Mouse (Mus musculus): ENCODE data around the gene Atp5j2. TPM values are rescaled to one million over a fixed set of nuclear protein-coding genes. Genes with fewer than 3 reads are reported as not detected.

Gene Atp5j2
- polyA plus RNA-seq, 1 experiment from 2014 or later = 425 TPM

DNA sequence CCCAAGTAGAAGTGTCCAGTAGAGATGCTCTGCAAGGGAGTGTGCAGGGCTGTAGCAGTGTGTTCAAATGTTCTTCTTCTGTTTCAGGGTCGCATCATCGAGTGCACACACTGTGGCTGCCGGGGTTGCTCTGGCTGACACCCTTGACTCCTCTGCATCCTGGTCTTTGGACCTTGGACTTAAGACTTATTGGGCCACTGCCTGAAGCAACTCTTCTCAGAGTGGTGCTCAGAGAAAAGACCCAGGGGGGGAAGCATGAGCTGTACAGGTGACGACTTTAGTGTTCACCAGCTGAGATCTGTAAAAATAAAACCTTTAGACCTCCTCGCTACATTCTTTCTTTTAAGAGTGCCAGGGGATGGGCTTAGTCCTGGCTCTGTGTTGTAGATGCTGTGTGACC is 44.1 kb downstream of the Atp5j2 start:
- no peak for DNase-seq
- Histone ChIP-seq H3K4me3 (ENCODE audit: low read depth, low read length) (no peak overlapping the region), H3K36me3 (replicated peaks; ENCODE audit: insufficient read depth, low read length) (peaks cover 91% of the 10 kb centered on the region), H3K27me3 (ENCODE audit: insufficient read depth, low read length) (no peaks in the 10 kb centered on the region), H3K4me1 (ENCODE audit: insufficient read depth) (no peaks in the 10 kb centered on the region), H3K9ac (replicated peaks) (no peak overlapping the region), H3K4me2 (ENCODE audit: low read depth, low read length) (no peak overlapping the region), H3K9me3 (ENCODE audit: low read length) (no peaks in the 10 kb centered on the region), H3K27ac (ENCODE audit: low read depth) (no peak overlapping the region)
- TF ChIP-seq EP300 (IDR thresholded peaks at IDR 0.05; ENCODE audit: low read depth) (no peak), CTCF (IDR thresholded peaks at IDR 0.05; ENCODE audit: low read depth) (no peak)
- ATAC-seq = no peak
- 82% methylated on average over 5 of the region's 5 CpGs for WGBS (ENCODE audit: insufficient replicate concordance)

DNA sequence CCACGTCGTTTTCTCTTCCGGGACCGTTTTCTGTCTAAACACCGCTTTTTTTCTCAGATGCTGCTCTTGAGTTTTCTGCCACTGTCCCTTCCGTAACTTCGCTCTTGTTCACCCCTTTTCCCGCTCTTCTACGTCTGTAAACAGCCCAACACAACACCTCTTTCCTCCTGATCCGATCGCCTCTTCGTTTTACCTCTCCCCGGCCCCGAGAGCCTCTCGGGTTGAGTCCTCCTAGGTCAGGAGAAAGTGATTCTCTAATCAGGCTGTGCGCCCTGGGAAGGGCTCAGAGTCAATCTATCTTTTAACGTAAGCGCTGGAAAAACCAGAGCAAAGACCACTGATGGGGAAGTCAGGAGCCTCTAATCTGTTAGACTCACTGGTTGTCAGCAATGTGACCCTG is 51.3 kb downstream of the Atp5j2 start:
- ATAC-seq (peak; percentile 37), DNase-seq (no peak)
- WGBS (ENCODE audit: insufficient replicate concordance) = under 1% methylated on average over 18 of the region's 18 CpGs
- H3K9ac ChIP-seq (replicated peaks) = peak overlapping the region; percentile 89
- H3K36me3 ChIP-seq (replicated peaks; ENCODE audit: insufficient read depth, low read length) = peaks cover 47% of the 10 kb centered on the region
- TF ChIP-seq CTCF (IDR thresholded peaks at IDR 0.05; ENCODE audit: low read depth) (no peak), EP300 (IDR thresholded peaks at IDR 0.05; ENCODE audit: low read depth) (no peak)
- peak overlapping the region; percentile 93 for H3K27ac ChIP-seq (ENCODE audit: low read depth)
- no peaks in the 10 kb centered on the region for H3K9me3 ChIP-seq (ENCODE audit: low read length)
- H3K4me2 ChIP-seq (ENCODE audit: low read depth, low read length) = peak overlapping the region; percentile 91
- no peaks in the 10 kb centered on the region for H3K27me3 ChIP-seq (ENCODE audit: insufficient read depth, low read length)
- H3K4me1 ChIP-seq (ENCODE audit: insufficient read depth) = peaks cover 23% of the 10 kb centered on the region
- peak overlapping the region; percentile 84 for H3K4me3 ChIP-seq (ENCODE audit: low read depth, low read length)

DNA sequence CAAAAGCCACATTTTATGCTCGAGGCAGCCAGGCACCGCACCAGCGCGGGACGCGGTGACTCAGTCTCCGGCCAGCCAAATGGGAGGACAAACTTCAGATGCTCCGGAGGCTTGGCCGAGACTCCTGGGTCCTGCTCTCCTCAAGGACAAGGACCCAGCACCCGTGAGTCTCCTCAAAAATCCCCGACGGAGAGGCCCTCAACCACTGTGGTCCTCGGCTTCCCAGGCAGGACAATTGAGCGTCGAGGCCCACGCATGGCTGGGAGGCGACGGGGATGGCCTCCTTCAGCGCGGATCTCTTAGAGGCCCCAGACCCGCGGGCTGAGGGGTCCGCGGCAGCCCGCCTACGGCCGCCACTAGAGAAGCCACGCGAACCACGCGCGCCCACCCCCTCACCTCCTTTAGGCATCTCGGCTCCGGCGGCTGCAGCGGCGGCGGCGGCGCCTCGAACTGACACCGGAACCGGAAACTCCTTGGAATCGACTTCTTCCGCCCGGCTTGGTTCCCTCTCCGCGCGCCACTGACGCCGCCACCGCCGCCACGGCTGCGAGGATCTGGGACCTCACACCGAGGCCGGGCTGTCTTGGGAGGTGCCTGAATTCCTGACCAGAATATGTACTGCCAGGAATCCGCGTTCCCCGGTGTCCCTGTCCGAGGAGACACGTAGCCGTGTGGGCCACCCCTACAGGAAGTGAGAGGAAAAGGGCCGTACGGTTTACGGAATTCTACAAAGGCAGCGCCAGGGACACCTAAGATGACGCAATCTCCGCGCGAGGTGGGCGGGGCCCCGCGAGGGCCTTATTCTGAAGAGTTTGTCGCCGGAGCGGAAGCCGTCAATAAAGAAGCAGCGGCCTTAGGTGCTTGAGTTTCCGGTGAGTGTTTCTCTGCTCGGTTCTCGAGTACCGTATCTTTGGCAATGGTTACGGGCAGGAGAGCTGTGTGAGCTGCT is 52.0 kb downstream of the Atp5j2 start, which contains the start of the genes Pdap1 and Bud31:
Gene Pdap1 (minus strand): TSS at position 668 of the 949 bp plus-strand sequence.
Gene Bud31 (plus strand): TSS at position 792 of the 949 bp plus-strand sequence.
- Histone ChIP-seq H3K36me3 (replicated peaks; ENCODE audit: insufficient read depth, low read length) (peaks cover 45% of the 10 kb centered on the region), H3K9ac (replicated peaks) (peak within 1 kb of the TSS; percentile 89), H3K27ac (ENCODE audit: low read depth) (peak within 1 kb of the TSS; percentile 93), H3K4me2 (ENCODE audit: low read depth, low read length) (peak within 1 kb of the TSS; percentile 91), H3K4me1 (ENCODE audit: insufficient read depth) (peaks cover 23% of the 10 kb centered on the region), H3K4me3 (ENCODE audit: low read depth, low read length) (peak within 1 kb of the TSS; percentile 84), H3K9me3 (ENCODE audit: low read length) (no peaks in the 10 kb centered on the region), H3K27me3 (ENCODE audit: insufficient read depth, low read length) (no peaks in the 10 kb centered on the region)
- under 1% methylated on average over 79 of the region's 84 CpGs for WGBS (ENCODE audit: insufficient replicate concordance)
- DNase-seq (peak; percentile 96), ATAC-seq (peak; percentile 93)
- TF ChIP-seq CTCF (IDR thresholded peaks at IDR 0.05; ENCODE audit: low read depth) (no peak), EP300 (IDR thresholded peaks at IDR 0.05; ENCODE audit: low read depth) (peak; percentile 93)

GRCm38 (mm10) chr5:145138836-145139235 is 53.0 kb downstream of the Atp5j2 start:
- Histone ChIP-seq H3K27ac (ENCODE audit: low read depth) (no peak overlapping the region), H3K9me3 (ENCODE audit: low read length) (no peaks in the 10 kb centered on the region), H3K4me3 (ENCODE audit: low read depth, low read length) (peak overlapping the region; percentile 84), H3K4me1 (ENCODE audit: insufficient read depth) (peaks cover 23% of the 10 kb centered on the region), H3K4me2 (ENCODE audit: low read depth, low read length) (peak overlapping the region; percentile 91), H3K27me3 (ENCODE audit: insufficient read depth, low read length) (no peaks in the 10 kb centered on the region), H3K36me3 (replicated peaks; ENCODE audit: insufficient read depth, low read length) (peaks cover 48% of the 10 kb centered on the region), H3K9ac (replicated peaks) (peak overlapping the region; percentile 89)
- WGBS (ENCODE audit: insufficient replicate concordance) = 8% methylated on average over 6 of the region's 6 CpGs
- DNase-seq (no peak), ATAC-seq (no peak)
- TF ChIP-seq CTCF (IDR thresholded peaks at IDR 0.05; ENCODE audit: low read depth) (no peak), EP300 (IDR thresholded peaks at IDR 0.05; ENCODE audit: low read depth) (no peak)

Other genes starting within 250 kb of the Atp5j2 start
- 2.1 and 2.2 TPM in 2 replicates for gene Smurf1, start 226.2 kb downstream of the Atp5j2 start, polyA plus RNA-seq (2015; fragmentation: Nextera tagmentation; extraction: Ambion mirVana)
- gene Gm4871, start 159.3 kb downstream of the Atp5j2 start, polyA plus RNA-seq (2015; fragmentation: Nextera tagmentation; extraction: Ambion mirVana) = not detected in 2 replicates
- not detected in 2 replicates for gene 1700018F24Rik, start 149.1 kb downstream of the Atp5j2 start, polyA plus RNA-seq (2015; fragmentation: Nextera tagmentation; extraction: Ambion mirVana)
- 49.1 and 51.1 TPM in 2 replicates for gene Arpc1a, start 108.2 kb downstream of the Atp5j2 start, polyA plus RNA-seq (2015; fragmentation: Nextera tagmentation; extraction: Ambion mirVana)
- not detected in 2 replicates for gene Kpna7, start 108.0 kb downstream of the Atp5j2 start, polyA plus RNA-seq (2015; fragmentation: Nextera tagmentation; extraction: Ambion mirVana)
- 157 and 181 TPM in 2 replicates for gene Arpc1b, start 77.8 kb downstream of the Atp5j2 start, polyA plus RNA-seq (2015; fragmentation: Nextera tagmentation; extraction: Ambion mirVana)
- 32.5 and 34.0 TPM in 2 replicates for gene Pdap1, start 51.8 kb downstream of the Atp5j2 start, polyA plus RNA-seq (2015; fragmentation: Nextera tagmentation; extraction: Ambion mirVana)
- 94.8 and 97.2 TPM in 2 replicates for gene Bud31, start 51.7 kb downstream of the Atp5j2 start, polyA plus RNA-seq (2015; fragmentation: Nextera tagmentation; extraction: Ambion mirVana)
- 4.4 and 5.5 TPM in 2 replicates for gene Ptcd1, start 25.0 kb downstream of the Atp5j2 start, polyA plus RNA-seq (2015; fragmentation: Nextera tagmentation; extraction: Ambion mirVana)
- gene Cpsf4, start 24.8 kb downstream of the Atp5j2 start, polyA plus RNA-seq (2015; fragmentation: Nextera tagmentation; extraction: Ambion mirVana) = 18.1 and 19.3 TPM in 2 replicates
- gene Zkscan14, start 9.8 kb upstream of the Atp5j2 start, polyA plus RNA-seq (2015; fragmentation: Nextera tagmentation; extraction: Ambion mirVana) = 5.0 and 5.5 TPM in 2 replicates
- 2.8 and 3.8 TPM in 2 replicates for gene Zkscan5, start 12.5 kb upstream of the Atp5j2 start, polyA plus RNA-seq (2015; fragmentation: Nextera tagmentation; extraction: Ambion mirVana)
- 25.4 and 27.4 TPM in 2 replicates for gene Zfp655, start 39.7 kb upstream of the Atp5j2 start, polyA plus RNA-seq (2015; fragmentation: Nextera tagmentation; extraction: Ambion mirVana)
- gene Zscan25, start 88.4 kb upstream of the Atp5j2 start, polyA plus RNA-seq (2015; fragmentation: Nextera tagmentation; extraction: Ambion mirVana) = 0.22 and 0.25 TPM in 2 replicates
- gene Cyp3a57, start 153.2 kb upstream of the Atp5j2 start, polyA plus RNA-seq (2015; fragmentation: Nextera tagmentation; extraction: Ambion mirVana) = 1.0 and 1.2 TPM in 2 replicates

Data from liver, postnatal 0 days (tissue).